Mouse (Mus musculus): ENCODE results near the gene Olfr787. TPM values are rescaled to one million over a fixed set of nuclear protein-coding genes. Genes with fewer than 3 reads are reported as not detected.

Gene Olfr787
- polyA plus RNA-seq, 1 experiment from 2014 or later = not detected

Other genes starting within 250 kb of the Olfr787 start
- gene Olfr774, start 225.7 kb upstream of the Olfr787 start, polyA plus RNA-seq (2014; fragmentation: Nextera tagmentation; extraction: Ambion mirVana) = not detected in 2 replicates
- not detected in 2 replicates for gene Olfr775, start 213.4 kb upstream of the Olfr787 start, polyA plus RNA-seq (2014; fragmentation: Nextera tagmentation; extraction: Ambion mirVana)
- gene Olfr776, start 202.7 kb upstream of the Olfr787 start, polyA plus RNA-seq (2014; fragmentation: Nextera tagmentation; extraction: Ambion mirVana) = not detected in 2 replicates
- gene Olfr777, start 190.4 kb upstream of the Olfr787 start, polyA plus RNA-seq (2014; fragmentation: Nextera tagmentation; extraction: Ambion mirVana) = not detected in 2 replicates
- not detected in 2 replicates for gene Olfr780, start 143.7 kb upstream of the Olfr787 start, polyA plus RNA-seq (2014; fragmentation: Nextera tagmentation; extraction: Ambion mirVana)
- not detected in 2 replicates for gene Olfr781, start 133.0 kb upstream of the Olfr787 start, polyA plus RNA-seq (2014; fragmentation: Nextera tagmentation; extraction: Ambion mirVana)
- gene Olfr782, start 113.0 kb upstream of the Olfr787 start, polyA plus RNA-seq (2014; fragmentation: Nextera tagmentation; extraction: Ambion mirVana) = not detected in 2 replicates
- gene Olfr784, start 77.8 kb upstream of the Olfr787 start, polyA plus RNA-seq (2014; fragmentation: Nextera tagmentation; extraction: Ambion mirVana) = 0.06 and 0.14 TPM in 2 replicates
- gene Olfr785, start 56.4 kb upstream of the Olfr787 start, polyA plus RNA-seq (2014; fragmentation: Nextera tagmentation; extraction: Ambion mirVana) = not detected in 2 replicates
- not detected in 2 replicates for gene Olfr786, start 34.6 kb upstream of the Olfr787 start, polyA plus RNA-seq (2014; fragmentation: Nextera tagmentation; extraction: Ambion mirVana)
- gene Olfr788, start 9.1 kb downstream of the Olfr787 start, polyA plus RNA-seq (2014; fragmentation: Nextera tagmentation; extraction: Ambion mirVana) = not detected in 2 replicates
- not detected in 2 replicates for gene Olfr789, start 22.9 kb downstream of the Olfr787 start, polyA plus RNA-seq (2014; fragmentation: Nextera tagmentation; extraction: Ambion mirVana)
- gene Olfr790, start 36.6 kb downstream of the Olfr787 start, polyA plus RNA-seq (2014; fragmentation: Nextera tagmentation; extraction: Ambion mirVana) = not detected in 2 replicates
- gene Olfr791, start 59.9 kb downstream of the Olfr787 start, polyA plus RNA-seq (2014; fragmentation: Nextera tagmentation; extraction: Ambion mirVana) = not detected in 2 replicates
- not detected in 2 replicates for gene Olfr792, start 77.3 kb downstream of the Olfr787 start, polyA plus RNA-seq (2014; fragmentation: Nextera tagmentation; extraction: Ambion mirVana)
- not detected in 2 replicates for gene Olfr794, start 105.8 kb downstream of the Olfr787 start, polyA plus RNA-seq (2014; fragmentation: Nextera tagmentation; extraction: Ambion mirVana)
- gene Olfr796, start 150.7 kb downstream of the Olfr787 start, polyA plus RNA-seq (2014; fragmentation: Nextera tagmentation; extraction: Ambion mirVana) = not detected in 2 replicates
- gene Olfr798, start 166.1 kb downstream of the Olfr787 start, polyA plus RNA-seq (2014; fragmentation: Nextera tagmentation; extraction: Ambion mirVana) = not detected in 2 replicates
- not detected in 2 replicates for gene Olfr799, start 175.6 kb downstream of the Olfr787 start, polyA plus RNA-seq (2014; fragmentation: Nextera tagmentation; extraction: Ambion mirVana)
- gene Olfr800, start 195.8 kb downstream of the Olfr787 start, polyA plus RNA-seq (2014; fragmentation: Nextera tagmentation; extraction: Ambion mirVana) = not detected in 2 replicates
- not detected in 2 replicates for gene Olfr801, start 212.0 kb downstream of the Olfr787 start, polyA plus RNA-seq (2014; fragmentation: Nextera tagmentation; extraction: Ambion mirVana)
- not detected in 2 replicates for gene Olfr802, start 226.3 kb downstream of the Olfr787 start, polyA plus RNA-seq (2014; fragmentation: Nextera tagmentation; extraction: Ambion mirVana)
- gene Olfr803, start 232.4 kb downstream of the Olfr787 start, polyA plus RNA-seq (2014; fragmentation: Nextera tagmentation; extraction: Ambion mirVana) = not detected in 2 replicates
- gene Olfr804, start 241.3 kb downstream of the Olfr787 start, polyA plus RNA-seq (2014; fragmentation: Nextera tagmentation; extraction: Ambion mirVana) = not detected in 2 replicates

Measured in midbrain, embryonic 11.5 days (tissue).